Mouse (Mus musculus) midbrain, embryonic 16.5 days (tissue): ENCODE results near the gene Slc41a3. TPM values are rescaled to one million over a fixed set of nuclear protein-coding genes. Genes with fewer than 3 reads are reported as not detected.

Experiments
- ATAC-seq: fragments of 200-750 bp; cut with Nextera tagmentation; 2 replicates; pipeline ENCODE4 v1.8.0; 2017; ENCODE audit warnings: moderate TSS enrichment
- H3K27ac ChIP-seq: fragments of 300-500 bp; sonication (generic); 2 replicates; pipeline ENCODE4 v1.5.1; 2014; ENCODE audit warnings: mild to moderate bottlenecking, low read length, mixed read lengths
- H3K27me3 ChIP-seq: fragments of 300-500 bp; sonication (generic); 2 replicates; pipeline ENCODE4 v1.6.1; 2014; ENCODE audit warnings: low read depth, low read length, mixed read lengths; ENCODE audit not compliant: control insufficient read depth, insufficient read depth
- H3K36me3 ChIP-seq: fragments of 300-500 bp; sonication (generic); 2 replicates; pipeline ENCODE4 v1.6.1; 2014; ENCODE audit warnings: mild to moderate bottlenecking, low read length, moderate library complexity, mixed read lengths; ENCODE audit not compliant: control insufficient read depth, insufficient read depth
- H3K4me1 ChIP-seq: fragments of 300-500 bp; sonication (generic); 2 replicates; pipeline ENCODE4 v1.6.1; 2014; ENCODE audit warnings: mild to moderate bottlenecking, low read length, mixed read lengths; ENCODE audit not compliant: control insufficient read depth, insufficient read depth
- H3K4me2 ChIP-seq: fragments of 300-500 bp; sonication (generic); 2 replicates; pipeline ENCODE4 v1.6.1; 2014; ENCODE audit warnings: mild to moderate bottlenecking, low read length, mixed read lengths
- H3K4me3 ChIP-seq: fragments of 300-500 bp; sonication (generic); 2 replicates; pipeline ENCODE4 v1.5.1; 2014; ENCODE audit warnings: low read depth, mild to moderate bottlenecking, low read length, moderate library complexity, mixed read lengths
- H3K9ac ChIP-seq: fragments of 300-500 bp; sonication (generic); 2 replicates; pipeline ENCODE4 v1.6.1; 2014; ENCODE audit warnings: low read depth, low read length, mixed read lengths
- H3K9me3 ChIP-seq: fragments of 300-500 bp; sonication (generic); replicated peaks from 2 replicates; pipeline ENCODE4 v1.6.1; 2014; ENCODE audit warnings: mild to moderate bottlenecking, low read length, mixed read lengths; ENCODE audit not compliant: control insufficient read depth, poor library complexity, severe bottlenecking
- WGBS: fragments of 180-500 bp; shearing (Covaris S2); extraction: QIAGEN DNeasy Blood & Tissue Kit; methylation state at CpG from one replicate; pipeline ENCODE4 v1.1.7; 2014; 5-methylcytosine and 5-hydroxymethylcytosine counted together
- polyA plus RNA-seq: library from polyadenylated mRNA; unstranded; fragments of >200 nt; fragmentation: Nextera tagmentation; extraction: Ambion mirVana; gene quantifications from 2 replicates; pipeline ENCODE4 v1.2.1, GENCODE M21; 2015

The Slc41a3 gene
- polyA plus RNA-seq, 1 experiment from 2014 or later, result 8.1 TPM

GRCm38 (mm10) chr6:90590707-90591106 is 13.8 kb upstream of the Slc41a3 start:
- Histone ChIP-seq H3K4me2 (no peak overlapping the region), H3K27me3 (no peaks in the 10 kb centered on the region), H3K27ac (no peak overlapping the region), H3K9ac (no peak overlapping the region), H3K9me3 (no peaks in the 10 kb centered on the region), H3K4me3 (no peak overlapping the region), H3K4me1 (no peaks in the 10 kb centered on the region), H3K36me3 (no peaks in the 10 kb centered on the region)
- ATAC-seq, result no peak
- 78% methylated on average over 1 of the region's 1 CpGs for WGBS

- ATAC-seq, result no peak
- WGBS, result 75% methylated on average over 1 of the region's 1 CpGs
These were observed 9.6 kb upstream of the Slc41a3 start for GRCm38 (mm10) chr6:90594972-90595371.

GRCm38 (mm10) chr6:90597060-90597459 is 7.5 kb upstream of the Slc41a3 start:
- H3K27me3 ChIP-seq, result no peaks in the 10 kb centered on the region
- no peak overlapping the region for H3K9ac ChIP-seq
- no peaks in the 10 kb centered on the region for H3K9me3 ChIP-seq
- no peak overlapping the region for H3K27ac ChIP-seq
- ATAC-seq, result no peak
- 92% methylated on average over 4 of the region's 4 CpGs for WGBS
- H3K36me3 ChIP-seq, result no peaks in the 10 kb centered on the region
- H3K4me3 ChIP-seq, result no peak overlapping the region
- no peak overlapping the region for H3K4me2 ChIP-seq
- H3K4me1 ChIP-seq, result no peaks in the 10 kb centered on the region

More at GRCm38 (mm10) chr6:90594972-90595371, 9.6 kb upstream of the Slc41a3 start:
- Histone ChIP-seq H3K4me1 (no peaks in the 10 kb centered on the region), H3K27me3 (no peaks in the 10 kb centered on the region), H3K36me3 (no peaks in the 10 kb centered on the region), H3K27ac (no peak overlapping the region), H3K4me3 (no peak overlapping the region), H3K9me3 (no peaks in the 10 kb centered on the region), H3K4me2 (no peak overlapping the region), H3K9ac (no peak overlapping the region)

DNA sequence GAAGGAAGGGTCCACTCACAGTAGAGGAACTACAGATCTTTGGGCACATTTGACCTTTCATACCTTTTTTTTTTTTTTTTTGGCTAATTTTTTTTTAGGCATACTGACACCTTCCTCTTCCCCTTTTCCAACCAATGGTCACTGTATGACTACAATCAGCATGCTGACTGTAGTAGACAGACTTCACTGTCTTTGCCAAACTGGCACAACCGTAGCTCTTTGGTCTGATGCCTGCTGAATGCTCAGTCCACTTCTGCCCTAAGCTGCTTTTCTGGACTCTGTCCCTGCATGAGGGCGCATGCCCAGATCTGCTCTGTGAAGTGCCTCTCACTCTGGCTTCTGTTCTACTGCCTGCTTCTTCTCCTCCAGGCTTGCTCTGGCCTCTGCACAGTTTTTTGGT is 6.9 kb upstream of the Slc41a3 start:
- no peak overlapping the region for H3K4me2 ChIP-seq
- ATAC-seq, result no peak

GRCm38 (mm10) chr6:90598197-90598596 is 6.3 kb upstream of the Slc41a3 start:
- Histone ChIP-seq H3K36me3 (no peaks in the 10 kb centered on the region), H3K4me2 (no peak overlapping the region), H3K27ac (no peak overlapping the region), H3K9ac (no peak overlapping the region), H3K4me1 (no peaks in the 10 kb centered on the region), H3K9me3 (no peaks in the 10 kb centered on the region), H3K4me3 (no peak overlapping the region), H3K27me3 (no peaks in the 10 kb centered on the region)
- ATAC-seq, result no peak
- WGBS, result 88% methylated on average over 6 of the region's 6 CpGs

More for the DNA sequence above, 6.9 kb upstream of the Slc41a3 start:
- no peaks in the 10 kb centered on the region for H3K4me1 ChIP-seq
- 87% methylated on average over 2 of the region's 2 CpGs for WGBS
- H3K27me3 ChIP-seq, result no peaks in the 10 kb centered on the region
- H3K4me3 ChIP-seq, result no peak overlapping the region
- H3K27ac ChIP-seq, result no peak overlapping the region
- no peaks in the 10 kb centered on the region for H3K9me3 ChIP-seq
- H3K36me3 ChIP-seq, result no peaks in the 10 kb centered on the region
- no peak overlapping the region for H3K9ac ChIP-seq

GRCm38 (mm10) chr6:90600351-90600750 is 4.2 kb upstream of the Slc41a3 start:
- Histone ChIP-seq H3K36me3 (no peaks in the 10 kb centered on the region), H3K4me2 (no peak overlapping the region), H3K9me3 (no peaks in the 10 kb centered on the region), H3K27me3 (no peaks in the 10 kb centered on the region), H3K4me3 (no peak overlapping the region), H3K27ac (no peak overlapping the region), H3K9ac (no peak overlapping the region), H3K4me1 (peaks cover 3% of the 10 kb centered on the region; the same call in 1 of the 2 replicates)
- WGBS, result 80% methylated on average over 4 of the region's 4 CpGs
- ATAC-seq, result no peak

DNA sequence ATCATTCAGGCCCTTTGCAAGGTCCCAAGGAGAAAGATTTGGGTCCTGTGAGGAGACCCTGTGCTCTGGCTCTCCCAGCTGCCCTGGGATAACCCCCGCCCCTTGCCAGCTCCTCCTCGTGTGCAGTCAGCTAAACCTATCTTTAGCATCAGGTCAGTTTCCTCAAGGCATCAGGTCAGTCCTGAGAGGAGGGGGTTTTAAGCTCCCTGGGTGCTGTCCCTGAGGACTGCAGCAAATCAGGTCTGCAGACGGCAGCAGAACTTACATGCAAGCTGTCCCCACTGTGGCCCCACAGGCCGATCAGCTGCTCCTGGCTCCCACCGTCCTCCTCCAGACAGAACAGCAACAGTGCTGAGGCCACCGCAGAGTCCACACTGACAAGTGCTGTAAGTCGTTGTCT is 2.8 kb upstream of the Slc41a3 start:
- Histone ChIP-seq H3K4me1 (peaks cover 5% of the 10 kb centered on the region; the same call in 1 of the 2 replicates), H3K9me3 (no peaks in the 10 kb centered on the region), H3K27ac (no peak overlapping the region), H3K4me2 (no peak overlapping the region), H3K27me3 (no peaks in the 10 kb centered on the region), H3K4me3 (no peak overlapping the region), H3K9ac (no peak overlapping the region), H3K36me3 (no peaks in the 10 kb centered on the region)
- ATAC-seq, result no peak
- WGBS, result 58% methylated on average over 7 of the region's 7 CpGs

DNA sequence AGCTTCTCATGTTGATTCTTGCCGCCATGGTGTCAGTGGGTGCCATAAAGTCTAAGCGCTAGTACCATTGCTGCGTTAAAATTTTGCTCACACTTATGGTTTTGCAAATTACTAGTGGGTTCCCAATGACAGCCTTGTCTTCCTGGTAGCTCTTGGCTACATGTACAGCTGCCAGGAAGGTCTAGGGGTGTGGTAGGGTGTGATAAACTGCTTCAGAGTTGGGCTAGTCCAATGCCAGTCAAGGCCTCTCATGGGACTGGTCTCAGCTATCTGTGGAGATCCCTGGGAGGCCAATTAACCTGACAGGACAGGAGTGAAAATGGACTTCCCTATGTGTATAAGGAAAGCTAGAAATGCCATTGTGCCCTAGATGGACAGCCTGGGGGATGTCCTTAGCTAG is 2.2 kb upstream of the Slc41a3 start:
- no peaks in the 10 kb centered on the region for H3K27me3 ChIP-seq
- WGBS, result 93% methylated on average over 3 of the region's 3 CpGs
- H3K27ac ChIP-seq, result no peak overlapping the region
- H3K4me2 ChIP-seq, result no peak overlapping the region
- no peak overlapping the region for H3K9ac ChIP-seq
- ATAC-seq, result no peak
- H3K4me3 ChIP-seq, result no peak overlapping the region
- H3K9me3 ChIP-seq, result no peaks in the 10 kb centered on the region
- no peaks in the 10 kb centered on the region for H3K36me3 ChIP-seq
- peaks cover 5% of the 10 kb centered on the region; the same call in 1 of the 2 replicates for H3K4me1 ChIP-seq

GRCm38 (mm10) chr6:90603126-90603525 is 1.4 kb upstream of the Slc41a3 start:
- Histone ChIP-seq H3K36me3 (no peaks in the 10 kb centered on the region), H3K4me2 (no peak overlapping the region), H3K27ac (no peak overlapping the region), H3K9me3 (no peaks in the 10 kb centered on the region), H3K9ac (no peak overlapping the region), H3K4me1 (peaks cover 5% of the 10 kb centered on the region; the same call in 1 of the 2 replicates), H3K27me3 (no peaks in the 10 kb centered on the region), H3K4me3 (no peak overlapping the region)
- WGBS, result 72% methylated on average over 7 of the region's 7 CpGs
- no peak for ATAC-seq
